Mouse (Mus musculus): ENCODE results near the gene Gm4884.
"Not testable (repeated sequence)": the region's sequence is repeated elsewhere in the genome, so short reads cannot be mapped to it uniquely, and the experiment has no call there.

Gene Gm4884

GRCm38 (mm10) chr7:41032419-41032818, at the start of gene Gm4884:
Gene Gm4884 (plus strand): TSS chr7:41032719.
- not testable (repeated sequence) for DNase-seq (ENCODE audit: low read depth, low spot score)

DNA sequence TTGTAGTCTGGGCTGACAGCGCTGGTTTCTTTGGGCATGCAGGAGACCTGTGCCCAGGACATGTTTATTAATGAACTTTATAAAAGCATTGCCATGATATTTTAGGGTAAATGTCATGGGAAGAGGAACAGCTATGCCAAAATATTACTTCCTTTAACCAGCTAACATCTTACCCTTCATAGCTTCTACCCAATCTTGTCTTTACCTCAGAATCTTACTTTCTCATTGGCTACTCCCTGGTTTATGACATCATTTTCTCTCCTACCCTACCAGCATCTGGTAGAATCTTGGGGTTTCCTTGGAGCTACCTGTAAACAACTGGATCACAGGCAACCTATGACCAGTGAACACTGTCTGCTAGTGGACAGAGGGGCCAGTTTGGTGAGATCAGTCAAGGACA, 45.3 kb upstream of the Gm4884 start, which contains the start of gene 4930433I11Rik:
Gene 4930433I11Rik (plus strand): TSS at position 301 of the 400 bp plus-strand sequence.
- no peak for DNase-seq (ENCODE audit: low read depth, low spot score)

DNA sequence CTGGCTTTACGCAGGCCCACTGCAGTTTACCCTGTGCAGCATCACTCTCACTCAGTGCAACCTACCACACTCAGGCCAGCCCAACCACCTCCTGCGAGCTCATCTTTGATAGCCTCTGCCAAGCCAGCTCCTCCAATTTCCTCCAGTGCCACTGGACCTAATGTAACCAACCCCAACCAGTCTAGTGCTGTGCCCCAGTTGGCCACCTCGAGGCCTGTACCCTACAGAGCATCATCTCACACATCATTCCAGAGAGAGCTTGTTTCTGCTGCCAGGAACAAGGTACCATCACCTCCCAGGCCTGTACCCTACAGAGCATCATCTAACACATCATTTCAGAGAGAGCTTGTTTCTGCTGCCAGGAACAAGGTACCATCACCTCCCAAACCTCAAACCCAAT, 11.5 kb downstream of the Gm4884 start:
- DNase-seq (ENCODE audit: low read depth, low spot score) = not testable (repeated sequence)

Data from A20 (cell line).